In the genomic region with DNA sequence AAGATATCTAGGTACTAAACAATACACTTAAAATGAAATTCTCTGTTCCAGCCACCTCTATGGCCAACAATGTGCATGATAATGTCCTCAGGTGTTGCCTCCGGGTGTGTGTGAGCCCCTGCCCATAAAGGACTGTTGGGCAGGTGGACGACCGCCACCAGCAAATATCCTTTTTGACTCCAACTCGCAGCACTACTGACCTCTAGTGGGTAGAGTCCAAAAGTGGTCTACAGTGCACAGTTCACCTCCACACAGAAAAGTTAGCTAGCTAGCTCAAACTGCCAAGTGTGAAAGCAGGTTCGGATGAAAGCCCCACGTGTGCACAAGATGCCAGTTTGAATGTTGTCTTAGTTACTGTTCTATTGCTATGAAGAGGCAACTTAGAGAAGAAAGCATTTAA, we compare ENCODE assay signal across 8 mouse cellular contexts.
DNase-seq lines count a peak whose midpoint lies in the region.

No protein-coding gene starts in this region.

- peak; percentile 22 to 35 for DNase-seq in kidney, adult 8-10 months
- DNase-seq in kidney, adult 11 months, result no peak
- peak; percentile 24 for DNase-seq in NIH3T3 (ENCODE audit: low read depth)
- peak; percentile 71 for DNase-seq in embryo, embryonic 10.5 days (ENCODE audit: low spot score)
- peak; percentile 39 for DNase-seq in lung, postnatal 10 days
- no peak for DNase-seq in right cerebral cortex, postnatal 14 days
- no peak for DNase-seq in B cell, adult 2 months
- no peak for DNase-seq in thymus, postnatal 25 days

Comparison
In these comparisons a context has a peak if more than half of its experiments do, and no peak if none do; other contexts are left out.
1. DNase-seq: peak in kidney, adult 8-10 months (2 of 2), NIH3T3 (single experiment), embryo, embryonic 10.5 days (single experiment) and lung, postnatal 10 days (single experiment); none in kidney, adult 11 months (single experiment), right cerebral cortex, postnatal 14 days (single experiment), B cell, adult 2 months (0 of 2) and thymus, postnatal 25 days (single experiment).